Mouse (Mus musculus): Measurements from ENCODE around the gene Nfam1.

Gene Nfam1

GRCm38 (mm10) chr15:82950246-82950645, 82.9 kb downstream of the Nfam1 start:
- no peaks in the 10 kb centered on the region for H3K36me3 ChIP-seq (ENCODE audit: control insufficient read depth, insufficient read depth, low read length, poor library complexity, severe bottlenecking)
- no peak for DNase-seq (ENCODE audit: low read depth, low spot score)
- H3K27me3 ChIP-seq (ENCODE audit: control insufficient read depth, insufficient read depth, low read length, poor library complexity, severe bottlenecking), result no peaks in the 10 kb centered on the region

DNA sequence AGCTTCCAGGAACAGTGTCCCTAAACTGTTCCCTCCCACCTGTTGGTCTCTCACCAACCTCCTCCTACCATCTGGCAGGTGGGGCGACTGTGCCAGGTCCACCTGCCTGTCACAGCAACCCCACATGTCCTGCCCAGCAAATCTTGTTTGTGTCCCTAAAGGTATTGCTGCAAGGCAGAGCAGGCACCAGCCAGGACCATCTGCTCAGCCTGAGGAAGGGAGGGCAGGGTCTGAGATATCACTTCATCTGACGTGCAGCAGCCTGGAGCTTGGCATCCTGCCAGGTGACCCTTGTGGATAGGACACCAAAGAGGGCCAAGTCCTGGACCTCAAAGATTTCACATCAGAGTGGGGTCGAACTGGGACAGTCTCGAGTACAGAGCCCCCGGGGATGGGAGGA, 85.7 kb downstream of the Nfam1 start:
- H3K36me3 ChIP-seq (ENCODE audit: control insufficient read depth, insufficient read depth, low read length, poor library complexity, severe bottlenecking), result no peaks in the 10 kb centered on the region
- H3K27me3 ChIP-seq (ENCODE audit: control insufficient read depth, insufficient read depth, low read length, poor library complexity, severe bottlenecking), result no peaks in the 10 kb centered on the region
- DNase-seq (ENCODE audit: low read depth, low spot score), result no peak

GRCm38 (mm10) chr15:82944479-82945195, 88.5 kb downstream of the Nfam1 start:
- no peaks in the 10 kb centered on the region for H3K36me3 ChIP-seq (ENCODE audit: control insufficient read depth, insufficient read depth, low read length, poor library complexity, severe bottlenecking)
- no peak for DNase-seq (ENCODE audit: low read depth, low spot score)
- H3K27me3 ChIP-seq (ENCODE audit: control insufficient read depth, insufficient read depth, low read length, poor library complexity, severe bottlenecking), result no peaks in the 10 kb centered on the region

All from splenic B cell, adult 2 months (primary cell).